Mouse (Mus musculus): ENCODE measurements around the gene Lce3a. TPM values are rescaled to one million over a fixed set of nuclear protein-coding genes. Genes with fewer than 3 reads are reported as not detected.

Lce3a gene
- polyA plus RNA-seq, 1 experiment from 2014 or later: not detected

GRCm38 (mm10) chr3:92902992-92903391 is 23.0 kb downstream of the Lce3a start:
- no peaks in the 10 kb centered on the region for H3K36me3 ChIP-seq (ENCODE audit: control insufficient read depth, insufficient read depth, low read length)
- H3K27me3 ChIP-seq (ENCODE audit: control insufficient read depth, insufficient read depth, low read depth, low read length): no peaks in the 10 kb centered on the region
- no peak overlapping the region for H3K4me3 ChIP-seq (ENCODE audit: low read depth, low read length)
- no peak overlapping the region for H3K9ac ChIP-seq (ENCODE audit: low read depth, low read length)
- no peaks in the 10 kb centered on the region for H3K9me3 ChIP-seq (replicated peaks; ENCODE audit: control insufficient read depth, low read length, poor library complexity, severe bottlenecking)
- H3K27ac ChIP-seq (ENCODE audit: low read length): no peak overlapping the region
- H3K4me1 ChIP-seq (ENCODE audit: control insufficient read depth, insufficient read depth, low read length): no peaks in the 10 kb centered on the region
- no peak for ATAC-seq
- no peak overlapping the region for H3K4me2 ChIP-seq (ENCODE audit: low read length)
- WGBS: 22% methylated on average over 3 of the region's 3 CpGs

GRCm38 (mm10) chr3:92894489-92894888 is 31.5 kb downstream of the Lce3a start:
- Histone ChIP-seq H3K27ac (ENCODE audit: low read length) (no peak overlapping the region), H3K9me3 (replicated peaks; ENCODE audit: control insufficient read depth, low read length, poor library complexity, severe bottlenecking) (no peaks in the 10 kb centered on the region), H3K27me3 (ENCODE audit: control insufficient read depth, insufficient read depth, low read depth, low read length) (no peaks in the 10 kb centered on the region), H3K9ac (ENCODE audit: low read depth, low read length) (no peak overlapping the region), H3K4me3 (ENCODE audit: low read depth, low read length) (no peak overlapping the region), H3K4me1 (ENCODE audit: control insufficient read depth, insufficient read depth, low read length) (no peaks in the 10 kb centered on the region), H3K36me3 (ENCODE audit: control insufficient read depth, insufficient read depth, low read length) (no peaks in the 10 kb centered on the region), H3K4me2 (ENCODE audit: low read length) (no peak overlapping the region)
- 60% methylated on average over 1 of the region's 1 CpGs for WGBS
- no peak for ATAC-seq

DNA sequence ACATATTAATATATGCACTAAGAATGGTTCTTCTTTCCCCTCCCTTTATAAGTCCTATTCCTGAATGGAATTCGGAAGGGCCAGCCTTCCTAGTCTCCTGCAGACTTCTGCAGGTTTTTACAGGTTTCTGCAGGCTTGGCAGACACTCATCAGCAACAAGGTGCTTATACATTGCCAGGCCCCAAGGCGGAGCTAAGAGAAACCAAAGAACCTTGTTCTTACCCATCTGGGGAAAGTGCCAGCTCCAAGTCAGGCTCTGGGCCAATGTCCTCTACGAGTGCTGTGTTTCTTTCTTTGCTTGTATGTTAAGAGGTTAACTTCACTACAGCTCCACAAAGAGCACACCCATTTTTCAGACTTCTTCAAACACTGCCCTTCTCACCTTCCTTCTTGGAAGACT is 32.0 kb downstream of the Lce3a start:
- ATAC-seq: no peak
- H3K9me3 ChIP-seq (replicated peaks; ENCODE audit: control insufficient read depth, low read length, poor library complexity, severe bottlenecking): no peaks in the 10 kb centered on the region
- 68% methylated on average over 3 of the region's 3 CpGs for WGBS
- no peaks in the 10 kb centered on the region for H3K27me3 ChIP-seq (ENCODE audit: control insufficient read depth, insufficient read depth, low read depth, low read length)
- H3K36me3 ChIP-seq (ENCODE audit: control insufficient read depth, insufficient read depth, low read length): no peaks in the 10 kb centered on the region
- no peak overlapping the region for H3K4me3 ChIP-seq (ENCODE audit: low read depth, low read length)
- no peaks in the 10 kb centered on the region for H3K4me1 ChIP-seq (ENCODE audit: control insufficient read depth, insufficient read depth, low read length)
- no peak overlapping the region for H3K9ac ChIP-seq (ENCODE audit: low read depth, low read length)
- no peak overlapping the region for H3K27ac ChIP-seq (ENCODE audit: low read length)
- no peak overlapping the region for H3K4me2 ChIP-seq (ENCODE audit: low read length)

Other genes starting within 250 kb of the Lce3a start
- gene Lce1c, start 247.0 kb downstream of the Lce3a start, polyA plus RNA-seq (2015; fragmentation: Nextera tagmentation; extraction: Ambion mirVana): not detected in 2 replicates
- gene Lce1d, start 239.0 kb downstream of the Lce3a start, polyA plus RNA-seq (2015; fragmentation: Nextera tagmentation; extraction: Ambion mirVana): not detected in 2 replicates
- gene Lce1e, start 217.2 kb downstream of the Lce3a start, polyA plus RNA-seq (2015; fragmentation: Nextera tagmentation; extraction: Ambion mirVana): not detected in 2 replicates
- gene Lce1f, start 205.9 kb downstream of the Lce3a start, polyA plus RNA-seq (2015; fragmentation: Nextera tagmentation; extraction: Ambion mirVana): not detected in 2 replicates
- gene Gm38119, start 187.1 kb downstream of the Lce3a start, polyA plus RNA-seq (2015; fragmentation: Nextera tagmentation; extraction: Ambion mirVana): not detected in 2 replicates
- not detected in 2 replicates for gene Lce1g, start 173.9 kb downstream of the Lce3a start, polyA plus RNA-seq (2015; fragmentation: Nextera tagmentation; extraction: Ambion mirVana)
- not detected in 2 replicates for gene Lce1h, start 161.2 kb downstream of the Lce3a start, polyA plus RNA-seq (2015; fragmentation: Nextera tagmentation; extraction: Ambion mirVana)
- gene Lce1i, start 147.3 kb downstream of the Lce3a start, polyA plus RNA-seq (2015; fragmentation: Nextera tagmentation; extraction: Ambion mirVana): not detected in 2 replicates
- gene Lce1j, start 135.7 kb downstream of the Lce3a start, polyA plus RNA-seq (2015; fragmentation: Nextera tagmentation; extraction: Ambion mirVana): not detected in 2 replicates
- gene Lce1k, start 118.3 kb downstream of the Lce3a start, polyA plus RNA-seq (2015; fragmentation: Nextera tagmentation; extraction: Ambion mirVana): not detected in 2 replicates
- gene Kprp, start 99.0 kb downstream of the Lce3a start, polyA plus RNA-seq (2015; fragmentation: Nextera tagmentation; extraction: Ambion mirVana): not detected in 2 replicates
- gene Lce1l, start 74.9 kb downstream of the Lce3a start, polyA plus RNA-seq (2015; fragmentation: Nextera tagmentation; extraction: Ambion mirVana): not detected in 2 replicates
- gene 2310050C09Rik, start 56.0 kb downstream of the Lce3a start, polyA plus RNA-seq (2015; fragmentation: Nextera tagmentation; extraction: Ambion mirVana): not detected in 2 replicates
- gene Lce3b, start 6.7 kb upstream of the Lce3a start, polyA plus RNA-seq (2015; fragmentation: Nextera tagmentation; extraction: Ambion mirVana): not detected in 2 replicates
- gene Lce3c, start 18.3 kb upstream of the Lce3a start, polyA plus RNA-seq (2015; fragmentation: Nextera tagmentation; extraction: Ambion mirVana): not detected in 2 replicates
- not detected in 2 replicates for gene Lce3d, start 31.2 kb upstream of the Lce3a start, polyA plus RNA-seq (2015; fragmentation: Nextera tagmentation; extraction: Ambion mirVana)
- not detected in 2 replicates for gene Lce3e, start 40.8 kb upstream of the Lce3a start, polyA plus RNA-seq (2015; fragmentation: Nextera tagmentation; extraction: Ambion mirVana)
- not detected in 2 replicates for gene Lce3f, start 66.0 kb upstream of the Lce3a start, polyA plus RNA-seq (2015; fragmentation: Nextera tagmentation; extraction: Ambion mirVana)
- gene Crct1, start 89.5 kb upstream of the Lce3a start, polyA plus RNA-seq (2015; fragmentation: Nextera tagmentation; extraction: Ambion mirVana): 1.4 and 1.5 TPM in 2 replicates
- not detected in 2 replicates for gene Lce1m, start 92.8 kb upstream of the Lce3a start, polyA plus RNA-seq (2015; fragmentation: Nextera tagmentation; extraction: Ambion mirVana)
- gene Gm4858, start 142.6 kb upstream of the Lce3a start, polyA plus RNA-seq (2015; fragmentation: Nextera tagmentation; extraction: Ambion mirVana): not detected in 2 replicates
- not detected in 2 replicates for gene Crnn, start 218.6 kb upstream of the Lce3a start, polyA plus RNA-seq (2015; fragmentation: Nextera tagmentation; extraction: Ambion mirVana)

All from midbrain, embryonic 16.5 days (tissue).